8 mouse cellular contexts compared by ENCODE assay signal in the genomic region with DNA sequence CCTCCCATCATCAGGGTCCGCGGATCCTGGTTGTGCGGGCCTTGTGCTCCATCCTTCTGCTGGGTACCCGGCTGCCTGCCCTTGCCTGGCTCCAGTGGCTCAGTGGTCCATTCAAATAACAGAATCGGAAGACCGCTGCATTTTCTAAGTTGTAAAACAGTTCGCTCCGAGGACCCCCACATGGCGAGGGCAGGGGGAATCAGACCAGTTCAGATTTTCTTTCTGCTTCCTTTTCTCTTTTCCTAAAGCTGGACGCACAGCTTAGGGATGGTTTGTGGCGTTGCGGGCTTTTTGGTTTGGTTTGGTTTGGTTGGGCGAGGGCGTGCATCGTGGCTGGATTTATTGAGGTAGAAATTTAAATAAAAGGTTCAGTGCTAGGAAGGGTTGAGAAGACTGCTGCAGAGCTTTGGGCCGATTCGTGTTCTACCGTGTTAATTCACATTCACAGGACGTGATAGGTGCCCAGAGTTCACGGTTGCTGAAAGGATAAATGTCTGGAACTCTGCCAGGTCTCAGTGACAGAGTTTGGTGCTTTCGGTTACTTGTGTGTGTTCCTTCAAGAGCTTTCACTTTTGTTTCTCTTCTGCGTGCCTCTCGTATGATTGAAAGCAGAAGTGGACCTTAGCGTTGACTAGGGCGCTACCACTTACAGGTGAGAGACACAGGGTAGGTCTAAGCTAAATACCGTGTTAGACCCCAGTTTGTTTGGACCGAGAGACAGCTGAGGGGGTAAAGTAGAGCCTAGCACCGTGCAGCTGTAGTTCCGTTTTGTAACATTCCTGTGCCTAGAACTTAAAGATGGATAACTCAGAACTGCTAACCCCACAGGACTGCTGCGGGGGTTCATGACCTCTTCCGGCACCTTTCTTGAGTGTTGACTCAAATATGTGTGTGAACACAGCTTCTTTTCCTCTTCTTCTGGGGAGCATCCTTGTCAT.
A peak's percentile ranks its signal among the peaks of the same experiment; 100 is the strongest.
DNase-seq lines count a peak whose midpoint lies in the region; ATAC-seq and TF ChIP-seq lines count a peak whose summit lies in the region.

No protein-coding gene starts in this region.

- H3K4me1 ChIP-seq in hindbrain, postnatal 0 days (ENCODE audit: insufficient read depth, low read length) = peaks cover 3% of the 10 kb centered on the region; the same call in 1 of the 2 replicates
- H3K4me1 ChIP-seq in limb, embryonic 11.5 days (ENCODE audit: control insufficient read depth, insufficient read depth, low read length) = no peaks in the 10 kb centered on the region
- peaks cover 34% of the 10 kb centered on the region for H3K4me1 ChIP-seq in midbrain, embryonic 13.5 days (replicated peaks)

- peak; percentile 40 for DNase-seq in right cerebral cortex, adult 18-20 months
- no peak for DNase-seq in right cerebral cortex, postnatal 36 days (ENCODE audit: low spot score in 2 of 2)
- DNase-seq in cerebellum, postnatal 10 days = peak; percentile 57 to 78
- peak; percentile 36 to 61 for DNase-seq in frontal cortex, postnatal 36 days (ENCODE audit: low spot score in 2 of 2)
- peak; percentile 75 for DNase-seq in hindbrain, postnatal 0 days (ENCODE audit: low spot score)
- DNase-seq in limb, embryonic 11.5 days (ENCODE audit: low spot score) = no peak
- peak; percentile 49 to 80 for DNase-seq in spleen, postnatal 4 days (ENCODE audit: low spot score in 2 of 2)

- peak overlapping the region; percentile 94 for H3K4me2 ChIP-seq in hindbrain, postnatal 0 days (ENCODE audit: low read depth, low read length)
- peak overlapping the region; percentile 81 for H3K4me2 ChIP-seq in limb, embryonic 11.5 days (ENCODE audit: low read depth, severe bottlenecking)
- peak overlapping the region; percentile 82 for H3K4me2 ChIP-seq in midbrain, embryonic 13.5 days (replicated peaks)

- no peaks in the 10 kb centered on the region for H3K9me3 ChIP-seq in hindbrain, postnatal 0 days (ENCODE audit: low read length)
- no peaks in the 10 kb centered on the region for H3K9me3 ChIP-seq in limb, embryonic 11.5 days (ENCODE audit: control insufficient read depth, low read length)
- H3K9me3 ChIP-seq in midbrain, embryonic 13.5 days = no peaks in the 10 kb centered on the region

- peak overlapping the region; percentile 95 for H3K9ac ChIP-seq in hindbrain, postnatal 0 days (replicated peaks; ENCODE audit: low read length)
- H3K9ac ChIP-seq in limb, embryonic 11.5 days (ENCODE audit: low read length) = peak overlapping the region; percentile 51
- H3K9ac ChIP-seq in midbrain, embryonic 13.5 days (replicated peaks) = peak overlapping the region; percentile 94

- H3K27me3 ChIP-seq in hindbrain, postnatal 0 days (ENCODE audit: insufficient read depth, low read length) = no peaks in the 10 kb centered on the region
- H3K27me3 ChIP-seq in limb, embryonic 11.5 days (ENCODE audit: control insufficient read depth, insufficient read depth, low read length) = no peaks in the 10 kb centered on the region
- H3K27me3 ChIP-seq in midbrain, embryonic 13.5 days = no peaks in the 10 kb centered on the region

- ATAC-seq in hindbrain, postnatal 0 days = peak; percentile 8; the same call in 1 of the 2 replicates
- no peak for ATAC-seq in limb, embryonic 11.5 days (ENCODE audit: insufficient number of reproducible peaks, low FRiP score, low TSS enrichment, low read depth)
- peak; percentile 18 for ATAC-seq in midbrain, embryonic 13.5 days

- peak overlapping the region; percentile 90 for H3K4me3 ChIP-seq in hindbrain, postnatal 0 days (ENCODE audit: low read length)
- H3K4me3 ChIP-seq in limb, embryonic 11.5 days (ENCODE audit: low read depth, low read length) = peak overlapping the region; percentile 81
- H3K4me3 ChIP-seq in midbrain, embryonic 13.5 days (replicated peaks) = peak overlapping the region; percentile 90

- no peak for TF ChIP-seq CTCF in hindbrain, postnatal 0 days (IDR thresholded peaks at IDR 0.05; ENCODE audit: low read depth)

- H3K36me3 ChIP-seq in hindbrain, postnatal 0 days (ENCODE audit: insufficient read depth, low read length) = no peaks in the 10 kb centered on the region
- H3K36me3 ChIP-seq in limb, embryonic 11.5 days (ENCODE audit: control insufficient read depth, insufficient read depth, low read length) = no peaks in the 10 kb centered on the region
- H3K36me3 ChIP-seq in midbrain, embryonic 13.5 days = no peaks in the 10 kb centered on the region

- H3K27ac ChIP-seq in hindbrain, postnatal 0 days = peak overlapping the region; percentile 96
- H3K27ac ChIP-seq in limb, embryonic 11.5 days (replicated peaks; ENCODE audit: low read depth, low read length) = no peak overlapping the region
- H3K27ac ChIP-seq in midbrain, embryonic 13.5 days = peak overlapping the region; percentile 97

- WGBS in hindbrain, postnatal 0 days = 9% methylated on average over 31 of the region's 31 CpGs
- WGBS in limb, embryonic 11.5 days = 21% methylated on average over 31 of the region's 31 CpGs
- 15% methylated on average over 31 of the region's 31 CpGs for WGBS in midbrain, embryonic 13.5 days

Comparison
In these comparisons a context has a peak if more than half of its experiments do, and no peak if none do; other contexts are left out.
1. DNase-seq: peak in right cerebral cortex, adult 18-20 months (single experiment), cerebellum, postnatal 10 days (2 of 2), frontal cortex, postnatal 36 days (2 of 2), hindbrain, postnatal 0 days (single experiment) and spleen, postnatal 4 days (2 of 2); none in right cerebral cortex, postnatal 36 days (0 of 2) and limb, embryonic 11.5 days (single experiment).
2. Peak in every context shown above with its lines, with median percentiles within 50 percentile points of each other: H3K4me2 ChIP-seq, H3K4me3 ChIP-seq and H3K9ac ChIP-seq.